Mouse (Mus musculus): ENCODE measurements around the gene Olfr1445.

Gene Olfr1445

DNA sequence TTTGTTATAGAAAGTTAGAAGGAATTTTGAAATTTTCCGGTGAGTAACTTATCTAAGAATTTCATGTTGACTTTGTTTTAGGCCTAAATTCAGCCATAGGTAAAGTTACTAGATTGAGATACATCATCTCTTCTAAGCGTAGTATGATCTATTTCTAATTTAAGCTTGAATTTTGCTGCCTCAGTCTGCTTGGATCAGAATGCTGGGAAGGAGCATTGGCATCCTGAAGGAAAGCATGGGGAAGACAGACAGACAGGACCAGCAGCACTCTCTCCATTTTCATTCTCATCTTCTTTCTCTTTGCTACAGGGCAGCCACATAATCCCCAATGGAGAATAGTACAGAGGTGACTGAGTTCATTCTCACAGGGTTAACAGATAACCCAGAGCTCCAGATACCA is at the start of gene Olfr1445:
Olfr1445 (plus strand) TSS at position 301 of the 400 bp plus-strand sequence.
- DNase-seq (ENCODE audit: extremely low spot score): no peak

DNA sequence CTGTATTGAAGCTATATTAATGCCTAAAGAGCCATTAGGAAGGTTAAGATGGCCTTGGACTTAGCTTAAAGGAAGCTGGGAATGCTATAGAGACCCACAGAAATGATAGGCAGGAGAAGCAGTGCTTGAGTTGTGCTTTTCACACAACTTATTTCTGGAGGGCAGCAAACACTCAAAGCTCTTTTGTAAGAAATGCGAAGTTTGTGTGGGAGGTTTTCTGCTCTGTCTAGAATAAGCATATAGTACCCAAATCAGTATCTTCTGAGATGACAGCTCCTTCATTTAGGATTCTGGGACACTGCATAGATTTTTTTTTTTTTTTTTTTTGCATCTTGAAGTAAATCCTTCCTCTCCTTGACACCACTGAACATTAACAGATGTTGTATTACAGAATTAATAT is 45.1 kb upstream of the Olfr1445 start:
- DNase-seq (ENCODE audit: extremely low spot score): no peak

- no peak for DNase-seq (ENCODE audit: extremely low spot score)
Measured at GRCm38 (mm10) chr19:12846382-12846781, 37.3 kb upstream of the Olfr1445 start, which contains the start of gene Gm5244. Gm5244 (plus strand) TSS chr19:12846682.

DNA sequence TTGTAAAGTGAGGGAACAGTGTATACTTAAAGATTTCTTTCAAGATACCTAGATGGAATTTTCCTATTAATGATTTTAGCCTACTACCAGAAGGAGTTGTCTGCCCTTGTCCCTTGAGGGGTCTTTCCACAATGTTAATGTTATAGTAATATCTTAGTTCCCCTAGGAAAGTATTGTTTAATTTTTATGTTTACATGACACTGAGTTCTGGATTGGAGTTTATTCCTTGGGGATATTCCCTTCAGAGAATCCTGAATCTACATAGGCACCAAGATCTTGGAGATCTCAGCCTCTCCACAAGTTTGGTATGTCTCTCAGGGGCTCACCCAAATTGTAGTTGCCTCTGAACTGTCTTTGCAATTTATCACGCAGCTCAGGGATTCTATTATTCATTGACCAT is 26.7 kb upstream of the Olfr1445 start, which contains the start of gene Olfr1444:
Olfr1444 (plus strand) TSS at position 301 of the 400 bp plus-strand sequence.
- no peak for DNase-seq (ENCODE audit: extremely low spot score)

- no peak for DNase-seq (ENCODE audit: extremely low spot score)
Measured at GRCm38 (mm10) chr19:12893424-12893823, 9.8 kb downstream of the Olfr1445 start, which contains the start of gene Olfr1446. Olfr1446 (minus strand) TSS chr19:12893524.

DNA sequence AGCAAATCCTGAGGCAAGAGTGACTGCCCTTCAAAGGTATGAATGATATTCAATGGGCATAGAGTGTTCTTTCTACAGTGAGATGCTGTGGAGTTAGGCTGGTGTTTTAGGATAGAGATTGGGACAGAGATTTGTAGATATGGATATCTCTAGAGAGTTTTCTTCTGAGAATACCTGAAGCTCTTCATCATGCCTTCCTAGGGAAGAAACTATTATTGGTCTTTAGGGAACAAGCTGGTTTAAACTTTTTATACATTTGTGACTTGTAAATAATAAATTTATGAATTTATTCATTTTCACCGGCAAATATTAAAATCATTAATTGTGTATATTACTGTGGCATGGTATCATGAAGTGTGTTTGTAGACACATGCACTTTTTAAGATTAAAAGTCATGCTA is 20.0 kb downstream of the Olfr1445 start, which contains the start of gene Olfr1447:
Olfr1447 (minus strand) TSS at position 101 of the 400 bp plus-strand sequence.
- DNase-seq (ENCODE audit: extremely low spot score): no peak

GRCm38 (mm10) chr19:12924319-12924718 is 40.7 kb downstream of the Olfr1445 start, which contains the start of gene Olfr1448:
Olfr1448 (minus strand) TSS chr19:12924419.
- DNase-seq (ENCODE audit: extremely low spot score): no peak

GRCm38 (mm10) chr19:12930540-12930939 is 46.9 kb downstream of the Olfr1445 start, which contains the start of gene Olfr1449:
Olfr1449 (plus strand) TSS chr19:12930840.
- no peak for DNase-seq (ENCODE audit: extremely low spot score)
